Mouse (Mus musculus): Measurements from ENCODE around the gene Mybpc2. TPM values are rescaled to one million over a fixed set of nuclear protein-coding genes. Genes with fewer than 3 reads are reported as not detected.
A peak's percentile ranks its signal among the peaks of the same experiment; 100 is the strongest.

Mybpc2 gene
- polyA plus RNA-seq, 1 experiment from 2014 or later = 0.08 TPM

DNA sequence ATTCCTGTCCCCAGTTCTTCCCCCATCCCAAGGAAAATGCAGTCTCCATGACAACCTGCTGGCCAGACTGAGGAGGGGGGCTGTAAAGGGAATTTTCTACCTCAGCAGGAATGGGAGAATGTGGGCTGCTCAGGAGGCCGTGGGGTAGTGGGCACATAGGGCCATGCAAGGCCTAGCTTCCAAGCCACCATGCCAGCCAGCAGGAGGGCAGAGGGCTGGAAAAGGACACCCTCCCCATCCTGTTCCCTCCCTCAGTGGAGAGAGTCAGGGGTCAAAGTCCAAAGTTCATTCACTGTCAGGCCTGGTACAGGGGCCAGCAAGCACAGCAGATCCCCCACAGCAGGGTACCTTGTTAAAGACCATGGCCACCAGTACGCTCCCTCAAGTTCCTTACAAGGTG lies 59.3 kb downstream of the Mybpc2 start, which contains the start of gene Aspdh:
Gene Aspdh (plus strand): TSS at position 281 of the 400 bp plus-strand sequence.
- peaks cover 40% of the 10 kb centered on the region for H3K27me3 ChIP-seq
- TF ChIP-seq CTCF (IDR thresholded peaks at IDR 0.05) = no peak
- in situ Hi-C loops (cut with MboI; ENCODE audit: low pct_unique_long_range_greater_than_20kb) = loop anchor here (5.0 kb wide), 2 partner anchors 83 to 208 kb away; partner anchors contain the start of genes Acp4 and Syt3
- ChIA-PET CTCF (no interaction called here), POLR2A (no interaction called here)
- DNase-seq (ENCODE audit: low read depth, low spot score) = no peak
- ATAC-seq = no peak

DNA sequence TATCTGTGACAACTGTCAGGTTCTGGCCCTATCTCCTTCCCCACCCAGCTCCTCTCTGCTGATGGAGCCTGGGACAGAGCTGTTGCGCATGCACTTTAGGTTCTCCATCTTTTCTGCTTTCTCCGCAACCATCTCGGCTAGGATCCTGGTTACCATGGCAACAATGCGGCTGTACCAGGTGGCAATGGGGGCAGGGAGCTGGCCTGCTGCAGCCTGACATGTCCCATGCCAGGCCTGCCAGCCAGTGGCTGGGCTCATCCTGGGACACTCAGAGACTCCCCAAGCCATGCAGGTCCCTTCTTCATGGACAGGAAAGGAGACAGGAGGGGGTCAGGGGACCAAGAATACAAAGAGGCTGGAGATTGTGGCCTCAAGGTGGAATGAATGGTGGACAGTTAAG lies 59.9 kb downstream of the Mybpc2 start:
- peaks cover 45% of the 10 kb centered on the region for H3K27me3 ChIP-seq
- POLR2A ChIA-PET = interaction anchor here (0.6 kb wide), 1 partner anchor 12 kb away, joined by 5 read pairs; no protein-coding TSS in a partner anchor
- DNase-seq (ENCODE audit: low read depth, low spot score) (no peak), ATAC-seq (no peak)
- no peak for TF ChIP-seq CTCF (IDR thresholded peaks at IDR 0.05)
- in situ Hi-C loops (cut with MboI; ENCODE audit: low pct_unique_long_range_greater_than_20kb) = no loop called here
- CTCF ChIA-PET = no interaction called here

DNA sequence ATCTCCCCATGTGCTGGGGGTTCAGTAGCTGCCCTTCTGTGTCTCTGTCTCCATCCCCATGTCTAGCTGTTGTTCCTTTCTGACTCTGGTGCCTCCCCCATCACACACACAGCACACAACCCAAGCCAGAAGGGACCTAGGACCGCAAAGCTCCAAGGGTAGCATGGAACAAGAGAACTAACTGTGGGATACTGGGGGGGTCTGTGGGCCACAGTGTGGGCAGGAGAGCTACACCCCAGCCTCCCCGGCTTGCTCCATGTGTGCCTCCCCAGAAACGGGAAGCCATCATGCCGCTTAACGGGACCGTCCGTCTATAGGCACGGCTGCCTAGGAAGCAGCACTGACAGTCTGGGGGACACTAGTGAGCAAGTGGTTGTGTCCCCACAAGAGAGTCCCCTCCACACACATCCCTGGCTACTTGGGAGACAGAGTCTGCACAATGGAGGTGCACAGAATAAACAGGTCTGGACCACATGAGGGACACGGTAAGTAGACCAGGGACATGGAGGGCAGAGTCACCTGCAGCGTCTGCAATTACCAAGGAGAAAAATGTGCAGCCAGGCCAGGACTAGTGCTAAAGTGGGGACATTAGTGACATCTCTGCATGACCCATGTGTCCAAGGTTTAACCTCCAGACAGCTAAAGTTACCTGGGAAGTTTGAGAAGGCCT lies 60.8 kb downstream of the Mybpc2 start:
- DNase-seq (ENCODE audit: low read depth, low spot score) (no peak), ATAC-seq (no peak)
- POLR2A ChIA-PET = no interaction called here
- in situ Hi-C loops (cut with MboI; ENCODE audit: low pct_unique_long_range_greater_than_20kb) = no loop called here
- TF ChIP-seq CTCF (IDR thresholded peaks at IDR 0.05) = no peak
- H3K27me3 ChIP-seq = peaks cover 48% of the 10 kb centered on the region
- CTCF ChIA-PET = no interaction called here

DNA sequence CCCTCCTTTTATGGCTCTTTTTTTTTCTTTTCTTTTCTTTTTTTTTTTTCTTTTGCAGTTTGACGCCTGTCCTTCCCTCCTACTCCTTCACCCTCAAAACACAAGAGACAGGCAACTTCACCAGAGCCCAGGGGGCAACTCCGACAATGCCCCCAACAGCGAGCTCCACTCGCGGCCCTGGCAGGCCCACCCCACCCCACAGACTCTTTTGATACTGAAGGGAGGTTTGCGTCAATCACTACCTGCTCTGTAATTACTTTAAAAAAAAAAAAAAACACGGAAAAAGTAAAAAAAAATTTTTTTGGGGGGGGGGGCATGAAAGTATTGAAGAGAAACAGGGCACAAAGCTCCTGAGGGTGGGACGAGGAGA lies 61.4 kb downstream of the Mybpc2 start:
- ChIA-PET CTCF (no interaction called here), POLR2A (no interaction called here)
- ATAC-seq (no peak), DNase-seq (ENCODE audit: low read depth, low spot score) (no peak)
- in situ Hi-C loops (cut with MboI; ENCODE audit: low pct_unique_long_range_greater_than_20kb) = no loop called here
- H3K27me3 ChIP-seq = peaks cover 54% of the 10 kb centered on the region
- TF ChIP-seq CTCF (IDR thresholded peaks at IDR 0.05) = no peak

DNA sequence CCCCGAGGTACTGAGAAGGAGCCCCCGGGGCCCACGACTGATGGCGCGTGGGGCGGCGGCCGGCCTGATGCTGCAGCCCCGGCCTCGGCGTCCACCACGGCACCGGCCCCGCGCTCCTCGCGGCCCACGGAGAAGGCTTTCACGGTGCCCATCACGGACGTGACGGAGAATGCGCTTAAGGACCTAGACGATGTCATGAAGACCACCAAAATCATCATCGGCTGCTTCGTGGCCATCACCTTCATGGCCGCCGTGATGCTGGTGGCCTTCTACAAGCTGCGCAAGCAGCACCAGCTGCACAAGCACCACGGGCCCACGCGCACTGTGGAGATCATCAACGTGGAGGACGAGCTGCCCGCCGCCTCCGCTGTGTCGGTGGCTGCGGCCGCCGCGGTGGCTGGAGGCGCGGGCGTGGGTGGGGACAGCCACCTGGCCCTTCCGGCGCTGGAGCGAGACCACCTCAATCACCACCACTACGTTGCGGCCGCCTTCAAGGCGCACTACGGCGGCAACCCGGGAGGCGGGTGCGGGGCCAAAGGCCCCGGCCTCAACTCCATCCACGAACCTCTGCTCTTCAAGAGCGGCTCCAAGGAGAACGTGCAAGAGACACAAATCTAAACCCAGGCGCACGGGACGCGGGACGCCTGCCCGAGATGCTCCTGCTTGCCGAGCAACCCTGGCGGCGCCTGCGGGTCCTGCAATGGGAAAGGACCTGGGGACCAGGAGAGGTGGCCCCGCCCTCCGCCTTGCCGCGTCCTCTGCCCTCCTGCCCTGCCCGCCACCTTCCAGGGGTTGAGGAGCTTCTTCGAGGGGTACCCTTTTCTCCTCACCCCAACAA lies 62.0 kb downstream of the Mybpc2 start:
- ChIA-PET POLR2A (no interaction called here), CTCF (no interaction called here)
- in situ Hi-C loops (cut with MboI; ENCODE audit: low pct_unique_long_range_greater_than_20kb) = no loop called here
- H3K27me3 ChIP-seq = peaks cover 54% of the 10 kb centered on the region
- ATAC-seq = peak; percentile 45
- TF ChIP-seq CTCF (IDR thresholded peaks at IDR 0.05) = no peak
- DNase-seq (ENCODE audit: low read depth, low spot score) = no peak

DNA sequence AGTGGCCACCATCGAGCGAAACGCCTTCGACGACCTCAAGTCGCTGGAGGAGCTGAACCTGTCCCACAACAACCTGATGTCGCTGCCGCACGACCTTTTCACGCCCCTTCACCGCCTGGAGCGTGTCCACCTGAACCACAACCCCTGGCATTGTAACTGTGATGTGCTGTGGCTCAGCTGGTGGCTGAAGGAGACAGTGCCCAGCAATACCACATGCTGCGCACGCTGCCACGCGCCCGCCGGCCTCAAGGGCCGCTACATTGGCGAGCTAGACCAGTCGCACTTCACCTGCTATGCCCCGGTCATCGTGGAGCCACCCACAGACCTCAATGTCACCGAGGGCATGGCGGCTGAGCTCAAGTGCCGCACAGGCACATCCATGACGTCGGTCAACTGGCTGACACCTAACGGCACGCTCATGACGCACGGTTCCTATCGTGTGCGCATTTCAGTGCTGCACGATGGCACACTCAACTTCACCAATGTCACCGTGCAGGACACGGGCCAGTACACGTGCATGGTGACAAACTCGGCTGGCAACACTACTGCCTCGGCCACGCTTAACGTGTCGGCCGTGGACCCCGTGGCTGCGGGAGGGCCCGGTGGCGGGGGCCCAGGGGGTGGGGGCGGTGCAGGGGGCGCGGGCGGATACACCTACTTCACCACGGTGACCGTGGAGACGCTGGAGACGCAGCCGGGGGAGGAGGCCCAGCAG lies 62.8 kb downstream of the Mybpc2 start:
- DNase-seq (ENCODE audit: low read depth, low spot score) (no peak), ATAC-seq (no peak)
- ChIA-PET POLR2A (no interaction called here), CTCF (no interaction called here)
- peaks cover 56% of the 10 kb centered on the region for H3K27me3 ChIP-seq
- no peak for TF ChIP-seq CTCF (IDR thresholded peaks at IDR 0.05)
- in situ Hi-C loops (cut with MboI; ENCODE audit: low pct_unique_long_range_greater_than_20kb) = no loop called here

DNA sequence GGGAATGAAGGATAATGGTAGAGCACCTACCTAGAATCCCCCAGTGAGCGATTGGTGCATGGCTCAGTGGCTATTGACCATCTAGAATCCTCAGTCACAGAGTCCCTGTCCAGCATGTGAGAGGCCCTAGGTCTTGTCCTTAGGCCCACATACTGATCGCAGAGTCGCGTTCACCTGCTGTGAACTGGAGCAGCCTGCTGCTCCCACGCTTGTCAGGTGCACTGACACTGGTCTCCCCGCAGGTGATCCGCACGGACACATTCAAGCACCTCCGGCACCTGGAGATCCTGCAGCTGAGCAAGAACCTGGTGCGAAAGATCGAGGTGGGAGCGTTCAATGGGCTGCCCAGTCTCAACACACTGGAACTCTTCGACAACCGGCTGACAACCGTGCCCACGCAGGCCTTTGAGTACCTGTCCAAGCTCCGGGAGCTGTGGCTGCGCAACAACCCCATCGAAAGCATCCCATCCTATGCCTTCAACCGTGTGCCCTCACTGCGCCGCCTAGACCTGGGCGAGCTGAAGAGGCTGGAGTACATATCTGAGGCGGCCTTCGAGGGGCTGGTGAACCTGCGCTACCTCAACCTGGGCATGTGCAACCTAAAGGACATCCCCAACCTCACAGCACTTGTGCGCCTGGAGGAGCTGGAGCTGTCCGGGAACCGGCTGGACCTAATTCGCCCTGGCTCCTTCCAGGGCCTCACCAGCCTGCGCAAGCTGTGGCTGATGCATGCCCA lies 63.5 kb downstream of the Mybpc2 start:
- ChIA-PET POLR2A (no interaction called here), CTCF (no interaction called here)
- ATAC-seq = no peak

DNA sequence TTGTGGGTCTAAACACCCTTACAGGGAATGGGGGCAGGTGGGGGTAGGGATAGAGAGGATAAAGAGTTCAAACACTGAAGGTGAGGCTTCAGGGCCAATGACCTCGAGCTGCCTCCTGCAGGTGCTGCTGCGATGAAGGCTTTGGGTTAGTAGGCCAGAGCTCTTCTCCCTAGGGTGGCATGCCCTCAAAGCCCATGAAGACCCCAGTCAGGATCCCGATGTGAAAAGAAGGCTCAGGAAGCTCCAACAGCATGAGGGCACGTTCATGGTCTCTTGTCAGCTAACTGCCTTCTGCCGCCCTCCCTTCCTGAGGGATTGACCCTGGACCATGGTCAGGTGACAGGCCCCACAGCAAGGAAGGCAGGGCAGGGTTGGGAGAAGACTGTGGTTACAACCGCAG lies 64.4 kb downstream of the Mybpc2 start:
- ChIA-PET CTCF (no interaction called here), POLR2A (no interaction called here)
- DNase-seq (ENCODE audit: low read depth, low spot score) = no peak
- H3K27me3 ChIP-seq = peaks cover 57% of the 10 kb centered on the region
- in situ Hi-C loops (cut with MboI; ENCODE audit: low pct_unique_long_range_greater_than_20kb) = no loop called here
- no peak for TF ChIP-seq CTCF (IDR thresholded peaks at IDR 0.05)
- no peak for ATAC-seq

More for the DNA sequence above, 63.5 kb downstream of the Mybpc2 start:
- in situ Hi-C loops (cut with MboI; ENCODE audit: low pct_unique_long_range_greater_than_20kb) = no loop called here
- DNase-seq (ENCODE audit: low read depth, low spot score) = no peak
- peaks cover 57% of the 10 kb centered on the region for H3K27me3 ChIP-seq
- no peak for TF ChIP-seq CTCF (IDR thresholded peaks at IDR 0.05)

DNA sequence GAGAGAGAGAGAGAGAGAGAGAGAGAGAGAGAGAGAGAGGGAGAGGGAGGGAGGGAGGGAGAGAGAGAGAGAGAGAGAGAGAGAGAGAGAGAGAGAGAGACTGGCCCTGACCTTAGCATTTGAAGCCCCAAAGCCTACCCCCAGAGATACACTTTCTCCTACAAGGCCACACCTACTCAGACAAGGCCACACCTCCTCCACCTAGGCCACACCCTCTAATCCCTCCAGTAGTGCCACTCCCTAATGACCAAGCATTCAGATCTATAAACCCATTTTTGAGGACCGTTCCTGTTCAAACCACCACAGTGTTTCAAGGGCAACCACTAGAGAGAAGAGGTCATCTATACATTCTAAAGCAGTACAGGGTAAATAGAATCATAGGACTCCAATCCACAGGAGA lies 68.2 kb downstream of the Mybpc2 start:
- ChIA-PET POLR2A (no interaction called here), CTCF (no interaction called here)
- DNase-seq (ENCODE audit: low read depth, low spot score) (no peak), ATAC-seq (no peak)
- H3K27me3 ChIP-seq = peaks cover 34% of the 10 kb centered on the region
- TF ChIP-seq CTCF (IDR thresholded peaks at IDR 0.05) = no peak
- in situ Hi-C loops (cut with MboI; ENCODE audit: low pct_unique_long_range_greater_than_20kb) = no loop called here

DNA sequence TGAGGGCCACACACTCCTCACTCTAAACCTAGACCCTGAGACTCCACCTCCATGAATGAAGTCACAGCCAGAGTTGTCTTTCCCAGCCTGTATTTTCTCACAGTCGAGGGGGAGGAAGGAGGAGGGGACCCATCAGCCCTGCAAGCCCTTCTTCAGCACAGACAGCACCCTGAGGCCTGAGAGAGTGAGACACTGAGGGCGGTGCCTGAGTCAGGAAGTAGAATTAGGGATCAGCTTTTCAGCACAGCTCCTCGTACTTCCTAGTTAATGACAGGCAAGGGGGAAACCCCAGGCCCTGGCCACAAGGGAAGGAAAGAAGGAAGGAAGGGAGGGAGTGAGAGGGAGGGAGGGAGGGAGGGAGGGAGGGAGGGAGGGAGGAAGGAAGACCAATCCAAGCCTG lies 71.2 kb downstream of the Mybpc2 start:
- ChIA-PET CTCF (no interaction called here), POLR2A (no interaction called here)
- no peak for DNase-seq (ENCODE audit: low read depth, low spot score)
- ATAC-seq = peak; percentile 42
- peaks cover 29% of the 10 kb centered on the region for H3K27me3 ChIP-seq
- no peak for TF ChIP-seq CTCF (IDR thresholded peaks at IDR 0.05)
- in situ Hi-C loops (cut with MboI; ENCODE audit: low pct_unique_long_range_greater_than_20kb) = no loop called here

Other genes starting within 250 kb of the Mybpc2 start
- gene Clec11a, start 217.8 kb downstream of the Mybpc2 start, polyA plus RNA-seq (2021) = 0.68 TPM
- 1.9 TPM for gene Shank1, start 214.4 kb downstream of the Mybpc2 start, polyA plus RNA-seq (2021)
- gene Syt3, start 140.6 kb downstream of the Mybpc2 start, polyA plus RNA-seq (2021) = 6.4 TPM
- 0.98 TPM for gene 1700008O03Rik, start 138.8 kb downstream of the Mybpc2 start, polyA plus RNA-seq (2021)
- gene Lrrc4b, start 95.6 kb downstream of the Mybpc2 start, polyA plus RNA-seq (2021) = 0.03 TPM
- gene Aspdh, start 59.3 kb downstream of the Mybpc2 start, polyA plus RNA-seq (2021) = not detected
- gene Josd2, start 56.7 kb downstream of the Mybpc2 start, polyA plus RNA-seq (2021) = 70.4 TPM
- 249 TPM for gene Emc10, start 28.1 kb downstream of the Mybpc2 start, polyA plus RNA-seq (2021)
- gene Fam71e1, start 28.1 kb downstream of the Mybpc2 start, polyA plus RNA-seq (2021) = 6.9 TPM
- 0.14 TPM for gene Spib, start 7.4 kb upstream of the Mybpc2 start, polyA plus RNA-seq (2021)
- 30.9 TPM for gene Pold1, start 24.2 kb upstream of the Mybpc2 start, polyA plus RNA-seq (2021)
- gene Nr1h2, start 29.3 kb upstream of the Mybpc2 start, polyA plus RNA-seq (2021) = 113 TPM
- 2.7 TPM for gene Napsa, start 47.7 kb upstream of the Mybpc2 start, polyA plus RNA-seq (2021)
- 0.18 TPM for gene Kcnc3, start 66.0 kb upstream of the Mybpc2 start, polyA plus RNA-seq (2021)
- 0.31 TPM for gene Myh14, start 146.2 kb upstream of the Mybpc2 start, polyA plus RNA-seq (2021)
- not detected for gene Izumo2, start 184.1 kb upstream of the Mybpc2 start, polyA plus RNA-seq (2021)
- 51.5 TPM for gene Vrk3, start 223.8 kb upstream of the Mybpc2 start, polyA plus RNA-seq (2021)
- 1.8 TPM for gene Zfp473, start 226.4 kb upstream of the Mybpc2 start, polyA plus RNA-seq (2021)

Data from Patski (cell line).